9 mouse cellular contexts compared by ENCODE assay signal in genomic region chr15:85207081-85207480, GRCm38 (mm10). TPM values are rescaled to one million over a fixed set of nuclear protein-coding genes. Genes with fewer than 3 reads are reported as not detected.
A peak's percentile ranks its signal among the peaks of the same experiment; 100 is the strongest.
DNase-seq lines count a peak whose midpoint lies in the region; ATAC-seq and TF ChIP-seq lines count a peak whose summit lies in the region.
"Had no signal": no experiment of that assay in that cellular context is flagged by ENCODE, and none has a peak within 500 bp of the region (broad histone marks: within the 10 kb centered on the region; RNA-seq: fewer than 3 reads in every experiment).

No protein-coding gene starts in this region.

- no peak for ATAC-seq in liver, embryonic 11.5 days (replicated peaks; ENCODE audit: low FRiP score)
- ATAC-seq in liver, postnatal 0 days = no peak
- ATAC-seq in forebrain, embryonic 13.5 days = no peak
- peak; percentile 22; the same call in 1 of the 2 replicates for ATAC-seq in hindbrain, postnatal 0 days
- no peak for ATAC-seq in neural tube, embryonic 14.5 days (ENCODE audit: low read depth)

- H3K4me1 ChIP-seq in liver, embryonic 11.5 days (replicated peaks; ENCODE audit: control insufficient read depth, insufficient read depth, low read length) = peaks cover 10% of the 10 kb centered on the region
- H3K4me1 ChIP-seq in liver, postnatal 0 days (ENCODE audit: insufficient read depth) = peaks cover 6% of the 10 kb centered on the region
- H3K4me1 ChIP-seq in forebrain, embryonic 13.5 days = peaks cover 25% of the 10 kb centered on the region
- 0 out of 2 replicates have a peak, but pooled peaks cover 4% of the 10 kb centered on the region for H3K4me1 ChIP-seq in hindbrain, postnatal 0 days (ENCODE audit: insufficient read depth, low read length)
- H3K4me1 ChIP-seq in neural tube, embryonic 14.5 days (ENCODE audit: control insufficient read depth, insufficient read depth, low read length) = peaks cover 12% of the 10 kb centered on the region; the same call in 1 of the 2 replicates
- H3K4me1 ChIP-seq in thymus, adult 2 months (replicated peaks; ENCODE audit: control insufficient read depth, insufficient read depth, low read length) = peaks cover 6% of the 10 kb centered on the region; the same call in 1 of the 2 replicates

- 19% methylated on average over 3 of the region's 3 CpGs for WGBS in liver, embryonic 11.5 days
- 57% methylated on average over 3 of the region's 3 CpGs for WGBS in liver, postnatal 0 days (ENCODE audit: insufficient replicate concordance)
- WGBS in forebrain, embryonic 13.5 days = 0% methylated on average over 3 of the region's 3 CpGs
- WGBS in hindbrain, postnatal 0 days = 9% methylated on average over 3 of the region's 3 CpGs
- WGBS in neural tube, embryonic 14.5 days = 7% methylated on average over 3 of the region's 3 CpGs
- WGBS in thymus, adult 2 months = 84% methylated on average over 3 of the region's 3 CpGs

- no peak overlapping the region for H3K9ac ChIP-seq in liver, embryonic 11.5 days (ENCODE audit: low read depth, low read length)
- no peak overlapping the region for H3K9ac ChIP-seq in liver, postnatal 0 days (replicated peaks)
- peak overlapping the region; percentile 80 for H3K9ac ChIP-seq in forebrain, embryonic 13.5 days
- H3K9ac ChIP-seq in hindbrain, postnatal 0 days (replicated peaks; ENCODE audit: low read length) = no peak overlapping the region
- no peak overlapping the region for H3K9ac ChIP-seq in neural tube, embryonic 14.5 days (replicated peaks; ENCODE audit: low read depth, low read length)

- H3K27me3 ChIP-seq in liver, embryonic 11.5 days (replicated peaks; ENCODE audit: control insufficient read depth, insufficient read depth, low read length) = peaks cover 25% of the 10 kb centered on the region
- H3K27me3 ChIP-seq in liver, postnatal 0 days (ENCODE audit: insufficient read depth, low read length) = peaks cover 9% of the 10 kb centered on the region; the same call in 1 of the 2 replicates
- H3K27me3 ChIP-seq in forebrain, embryonic 13.5 days = no peaks in the 10 kb centered on the region
- no peaks in the 10 kb centered on the region for H3K27me3 ChIP-seq in hindbrain, postnatal 0 days (ENCODE audit: insufficient read depth, low read length)
- H3K27me3 ChIP-seq in neural tube, embryonic 14.5 days (ENCODE audit: control insufficient read depth, insufficient read depth, low read length) = no peaks in the 10 kb centered on the region
- H3K27me3 ChIP-seq in thymus, adult 2 months (ENCODE audit: control insufficient read depth, insufficient read depth, low read length) = no peaks in the 10 kb centered on the region

- TF ChIP-seq POLR2A in thymus, adult 2 months (IDR thresholded peaks at IDR 0.05; ENCODE audit: control insufficient read depth, extremely low read depth, insufficient read depth, low read length, poor library complexity) = no peak

- peak overlapping the region; percentile 48 for H3K4me3 ChIP-seq in liver, embryonic 11.5 days (ENCODE audit: low read depth, low read length)
- no peak overlapping the region for H3K4me3 ChIP-seq in liver, postnatal 0 days (ENCODE audit: low read depth, low read length)
- H3K4me3 ChIP-seq in forebrain, embryonic 13.5 days = peak overlapping the region; percentile 62
- peak overlapping the region; percentile 39; the same call in 1 of the 2 replicates for H3K4me3 ChIP-seq in hindbrain, postnatal 0 days (ENCODE audit: low read length)
- H3K4me3 ChIP-seq in neural tube, embryonic 14.5 days (ENCODE audit: low read depth, low read length) = peak overlapping the region; percentile 47; the same call in 1 of the 2 replicates
- H3K4me3 ChIP-seq in thymus, adult 2 months (ENCODE audit: control insufficient read depth, insufficient read depth, low read length) = no peak overlapping the region

- no peak for TF ChIP-seq EP300 in liver, postnatal 0 days (IDR thresholded peaks at IDR 0.05; ENCODE audit: low read depth)

- TF ChIP-seq CTCF in liver, postnatal 0 days (IDR thresholded peaks at IDR 0.05; ENCODE audit: low read depth) = no peak
- no peak for TF ChIP-seq CTCF in hindbrain, postnatal 0 days (IDR thresholded peaks at IDR 0.05; ENCODE audit: low read depth)
- no peak for TF ChIP-seq CTCF in thymus, adult 2 months (IDR thresholded peaks at IDR 0.05; ENCODE audit: borderline replicate concordance, control insufficient read depth, extremely low read depth, insufficient read depth, low read length, poor library complexity)

- no peaks in the 10 kb centered on the region for H3K36me3 ChIP-seq in liver, embryonic 11.5 days (ENCODE audit: control insufficient read depth, insufficient read depth, low read length)
- H3K36me3 ChIP-seq in liver, postnatal 0 days (replicated peaks; ENCODE audit: insufficient read depth, low read length) = no peaks in the 10 kb centered on the region
- peaks cover 31% of the 10 kb centered on the region for H3K36me3 ChIP-seq in forebrain, embryonic 13.5 days (ENCODE audit: poor library complexity, severe bottlenecking)
- no peaks in the 10 kb centered on the region for H3K36me3 ChIP-seq in hindbrain, postnatal 0 days (ENCODE audit: insufficient read depth, low read length)
- no peaks in the 10 kb centered on the region for H3K36me3 ChIP-seq in neural tube, embryonic 14.5 days (ENCODE audit: control insufficient read depth, insufficient read depth, low read length)
- H3K36me3 ChIP-seq in thymus, adult 2 months (ENCODE audit: control insufficient read depth, insufficient read depth, low read length) = no peaks in the 10 kb centered on the region

- H3K9me3 ChIP-seq in liver, embryonic 11.5 days (ENCODE audit: control insufficient read depth, low read length) = peaks cover 4% of the 10 kb centered on the region; the same call in 1 of the 2 replicates
- no peaks in the 10 kb centered on the region for H3K9me3 ChIP-seq in liver, postnatal 0 days (ENCODE audit: low read length)
- peaks cover 3% of the 10 kb centered on the region; the same call in 1 of the 2 replicates for H3K9me3 ChIP-seq in forebrain, embryonic 13.5 days (replicated peaks)
- H3K9me3 ChIP-seq in hindbrain, postnatal 0 days (ENCODE audit: low read length) = no peaks in the 10 kb centered on the region
- H3K9me3 ChIP-seq in neural tube, embryonic 14.5 days (ENCODE audit: control insufficient read depth, low read length) = no peaks in the 10 kb centered on the region

- peak overlapping the region; percentile 62 for H3K4me2 ChIP-seq in liver, embryonic 11.5 days
- no peak overlapping the region for H3K4me2 ChIP-seq in liver, postnatal 0 days (ENCODE audit: low read depth, low read length)
- peak overlapping the region; percentile 86 for H3K4me2 ChIP-seq in forebrain, embryonic 13.5 days
- peak overlapping the region; percentile 72 for H3K4me2 ChIP-seq in hindbrain, postnatal 0 days (ENCODE audit: low read depth, low read length)
- H3K4me2 ChIP-seq in neural tube, embryonic 14.5 days (ENCODE audit: low read depth, low read length) = peak overlapping the region; percentile 86

- DNase-seq in liver, embryonic 11.5 days (ENCODE audit: low spot score) = no peak
- no peak for DNase-seq in liver, postnatal 0 days
- peak; percentile 65 for DNase-seq in hindbrain, postnatal 0 days (ENCODE audit: low spot score)
- DNase-seq in left cerebral cortex, adult 18-20 months (ENCODE audit: low spot score in 2 of 2) = no peak
- no peak for DNase-seq in thymus, adult 2 months
- no peak for DNase-seq in kidney, adult 9 months
- DNase-seq: adrenal gland, postnatal 25 days had no signal

- no peak overlapping the region for H3K27ac ChIP-seq in liver, embryonic 11.5 days (ENCODE audit: low read depth, low read length)
- no peak overlapping the region for H3K27ac ChIP-seq in liver, postnatal 0 days (ENCODE audit: low read depth)
- H3K27ac ChIP-seq in forebrain, embryonic 13.5 days = peak overlapping the region; percentile 81
- peak overlapping the region; percentile 75 for H3K27ac ChIP-seq in hindbrain, postnatal 0 days
- no peak overlapping the region; the same call in 1 of the 2 replicates for H3K27ac ChIP-seq in neural tube, embryonic 14.5 days (ENCODE audit: low read depth, low read length)
- H3K27ac ChIP-seq in thymus, adult 2 months (ENCODE audit: control insufficient read depth, insufficient read depth, low read length) = no peak overlapping the region

RNA-seq across cellular contexts. Expression of gene Fbln1, which starts 1.3 kb away (rescaled TPM):
- 57.6 and 60.2 TPM in 2 replicates for polyA plus RNA-seq in liver, embryonic 11.5 days (2014; fragmentation: Nextera tagmentation; extraction: Ambion mirVana)
- polyA plus RNA-seq in liver, postnatal 0 days (2015; fragmentation: Nextera tagmentation; extraction: Ambion mirVana) = 2.6 and 2.8 TPM in 2 replicates
- polyA plus RNA-seq in forebrain, embryonic 13.5 days (2015; fragmentation: Nextera tagmentation; extraction: Ambion mirVana) = 62.1 and 63.3 TPM in 2 replicates
- 68.4 and 73.9 TPM in 2 replicates for total RNA-seq in hindbrain, postnatal 0 days (2014; rRNA removed)
- polyA plus RNA-seq in hindbrain, postnatal 0 days (2015; fragmentation: Nextera tagmentation; extraction: Ambion mirVana) = 48.3 and 52.1 TPM in 2 replicates
- 17.1 and 64.7 TPM in 2 replicates for polyA plus RNA-seq in neural tube, embryonic 14.5 days (2014; fragmentation: Nextera tagmentation; extraction: Ambion mirVana)
- 10 to 100 TPM; 10.8 to 13.8 TPM for total RNA-seq in left cerebral cortex, adult 18-20 months (2021)
- polyA plus RNA-seq in thymus, adult 2 months (2012; rRNA removed) = 28.6 and 46.8 TPM in 2 replicates

Comparison
In these comparisons a context has a peak if more than half of its experiments do, and no peak if none do; other contexts are left out.
1. H3K4me3 ChIP-seq: peak in liver, embryonic 11.5 days (single experiment), forebrain, embryonic 13.5 days (single experiment), hindbrain, postnatal 0 days (single experiment) and neural tube, embryonic 14.5 days (single experiment); none in liver, postnatal 0 days (single experiment) and thymus, adult 2 months (single experiment).
2. H3K27ac ChIP-seq: peak in forebrain, embryonic 13.5 days (single experiment) and hindbrain, postnatal 0 days (single experiment); none in liver, embryonic 11.5 days (single experiment), liver, postnatal 0 days (single experiment), neural tube, embryonic 14.5 days (single experiment) and thymus, adult 2 months (single experiment).